Mouse (Mus musculus) spleen, adult 12 weeks (tissue): ENCODE data around the gene Ddx6.

Experiments used
- DNase-seq: peaks from one replicate; pipeline ENCODE4 v3.0.0; 2022; ENCODE audit warnings: low spot score

Ddx6 gene

GRCm38 (mm10) chr9:44641616-44642015, 36.9 kb downstream of the Ddx6 start:
- no peak for DNase-seq

- no peak for DNase-seq
These were observed 38.4 kb downstream of the Ddx6 start for GRCm38 (mm10) chr9:44643103-44643502.

GRCm38 (mm10) chr9:44644186-44644585, 39.5 kb downstream of the Ddx6 start:
- DNase-seq = no peak

DNA sequence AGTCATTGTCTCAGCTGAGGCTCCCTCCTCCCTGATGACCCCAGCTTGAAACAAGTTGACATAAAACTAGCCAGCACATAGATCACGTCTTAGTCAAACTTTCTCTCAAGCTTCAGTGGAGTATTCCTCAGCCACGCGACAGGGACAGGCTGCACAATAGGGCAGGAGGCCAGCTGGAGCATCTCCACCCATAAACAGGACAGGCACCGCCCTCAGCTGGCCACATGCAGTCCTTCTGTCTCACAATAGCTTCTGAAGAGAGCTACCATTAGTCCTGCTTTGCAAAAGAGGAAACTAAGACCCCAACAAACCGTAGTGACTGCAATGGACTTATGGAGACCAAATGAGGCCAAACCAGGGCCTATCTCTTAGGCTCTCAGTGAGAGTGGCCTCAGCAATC, 40.8 kb downstream of the Ddx6 start:
- no peak for DNase-seq

GRCm38 (mm10) chr9:44645924-44646323, 41.2 kb downstream of the Ddx6 start:
- peak; percentile 52 for DNase-seq

GRCm38 (mm10) chr9:44646366-44646765, 41.7 kb downstream of the Ddx6 start:
- no peak for DNase-seq

DNA sequence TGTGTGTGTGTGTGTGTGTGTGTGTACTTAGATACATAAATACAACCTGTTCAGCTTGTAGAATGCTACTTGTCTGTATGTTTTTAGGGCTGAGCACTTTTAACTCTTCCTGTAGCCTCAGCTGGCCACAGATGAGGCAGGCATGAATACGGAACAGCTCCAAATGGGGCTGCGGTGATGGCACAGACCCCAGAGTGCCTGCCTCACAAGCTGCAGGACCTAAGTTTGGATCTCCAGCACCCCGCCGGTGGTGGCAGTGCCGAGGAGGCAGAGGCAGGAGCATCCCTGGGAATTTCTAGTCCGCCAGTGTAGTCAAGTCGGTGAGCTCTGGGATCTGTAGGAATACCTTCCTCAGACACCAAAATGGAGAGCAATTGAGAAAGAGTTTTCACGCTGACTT, 42.3 kb downstream of the Ddx6 start:
- no peak for DNase-seq

DNA sequence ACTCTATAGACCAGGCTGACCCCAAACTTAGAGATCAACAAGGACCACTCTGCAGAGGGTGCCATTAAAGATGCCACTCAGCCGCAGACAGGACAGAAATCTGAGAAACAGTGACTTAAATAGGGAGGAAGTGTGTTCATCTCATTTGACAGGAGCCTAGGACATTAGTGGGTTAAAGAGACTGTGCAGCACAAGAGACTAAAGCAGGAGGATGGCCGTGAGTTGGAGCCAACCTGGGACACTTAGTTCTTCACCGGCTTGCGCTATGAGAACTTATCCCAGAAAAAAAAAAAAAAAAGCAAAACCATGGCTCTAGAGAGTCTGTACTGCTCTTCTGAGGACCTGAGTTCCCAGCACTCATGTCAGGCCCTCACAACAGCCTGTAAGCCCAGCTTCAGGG, 43.0 kb downstream of the Ddx6 start:
- no peak for DNase-seq

- no peak for DNase-seq
These were observed 44.2 kb downstream of the Ddx6 start for GRCm38 (mm10) chr9:44648881-44649281.

DNA sequence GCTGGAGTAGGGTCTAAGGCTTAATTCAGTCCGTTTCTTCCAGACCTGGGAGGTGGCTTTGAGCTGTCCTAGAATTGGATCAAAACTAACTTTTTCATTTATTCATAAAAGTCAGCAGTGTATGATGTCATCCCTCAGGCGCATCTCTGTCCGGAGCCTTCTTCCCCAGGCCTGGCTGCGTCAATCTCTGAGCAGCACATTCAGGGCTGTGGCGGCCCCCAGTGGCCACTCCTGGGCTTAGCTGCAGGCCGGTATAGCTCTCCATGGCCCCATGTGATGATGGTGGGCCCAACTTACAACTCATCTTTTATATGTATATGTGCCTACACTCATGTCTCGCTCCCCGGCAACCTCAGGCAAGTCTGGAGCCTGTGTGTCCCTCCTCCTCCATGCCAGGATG, 47.3 kb downstream of the Ddx6 start:
- DNase-seq = peak; percentile 46

DNA sequence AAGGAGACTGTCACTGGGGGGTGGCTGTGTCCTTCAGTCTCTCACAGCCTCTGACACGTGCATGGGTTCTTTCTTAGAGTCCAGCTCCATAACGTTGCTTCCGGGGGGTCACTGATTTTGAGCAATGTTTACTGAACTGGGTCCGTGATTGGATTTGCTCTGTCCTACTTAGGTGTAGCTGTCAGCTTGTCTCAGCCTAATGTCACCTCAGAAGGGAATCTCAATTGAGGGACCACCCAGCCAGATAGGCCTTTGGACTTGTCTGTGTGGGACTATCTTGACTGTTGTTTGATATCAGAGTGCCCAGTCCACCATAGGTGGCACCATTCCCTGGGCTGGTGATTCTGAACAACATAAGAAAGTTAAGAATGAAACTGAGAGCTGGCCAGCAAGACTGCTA, 49.2 kb downstream of the Ddx6 start:
- no peak for DNase-seq

GRCm38 (mm10) chr9:44655098-44656066, 50.7 kb downstream of the Ddx6 start:
- peak; percentile 46 for DNase-seq

- no peak for DNase-seq
These were observed 59.0 kb downstream of the Ddx6 start for GRCm38 (mm10) chr9:44663706-44664105.

GRCm38 (mm10) chr9:44671416-44671815, 66.7 kb downstream of the Ddx6 start:
- no peak for DNase-seq

DNA sequence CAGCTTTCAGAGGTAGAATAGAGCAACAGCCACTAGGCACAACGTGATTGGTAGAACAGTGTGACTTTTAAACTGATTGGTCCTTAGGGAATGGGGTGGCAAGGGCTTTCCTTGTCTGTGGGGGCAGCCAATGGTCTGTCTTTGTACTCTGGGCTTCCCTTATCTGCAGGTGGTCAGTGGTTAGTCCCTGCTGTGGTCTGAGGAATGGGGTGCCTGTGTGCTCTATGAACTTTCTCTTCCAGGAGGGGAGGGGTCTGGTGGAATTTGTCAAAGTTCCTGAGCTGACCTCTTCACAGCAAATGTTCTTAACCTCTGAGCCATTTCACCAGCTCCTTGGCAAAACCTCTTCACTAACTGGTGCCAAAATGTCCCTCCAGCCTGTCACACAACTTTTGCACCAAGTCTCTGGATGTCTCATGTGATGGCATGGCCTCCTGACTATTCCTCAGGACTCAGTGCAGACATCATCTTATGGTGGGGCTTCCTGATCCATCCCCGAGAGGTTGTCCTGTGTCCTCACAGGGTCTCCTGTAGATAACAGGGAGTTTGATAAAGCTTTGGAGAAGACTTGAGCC, 67.7 kb downstream of the Ddx6 start:
- DNase-seq = no peak

GRCm38 (mm10) chr9:44673005-44673404, 68.3 kb downstream of the Ddx6 start, which contains the start of gene Treh:
TSS of gene Treh (plus strand) at chr9:44673233.
- no peak for DNase-seq

DNA sequence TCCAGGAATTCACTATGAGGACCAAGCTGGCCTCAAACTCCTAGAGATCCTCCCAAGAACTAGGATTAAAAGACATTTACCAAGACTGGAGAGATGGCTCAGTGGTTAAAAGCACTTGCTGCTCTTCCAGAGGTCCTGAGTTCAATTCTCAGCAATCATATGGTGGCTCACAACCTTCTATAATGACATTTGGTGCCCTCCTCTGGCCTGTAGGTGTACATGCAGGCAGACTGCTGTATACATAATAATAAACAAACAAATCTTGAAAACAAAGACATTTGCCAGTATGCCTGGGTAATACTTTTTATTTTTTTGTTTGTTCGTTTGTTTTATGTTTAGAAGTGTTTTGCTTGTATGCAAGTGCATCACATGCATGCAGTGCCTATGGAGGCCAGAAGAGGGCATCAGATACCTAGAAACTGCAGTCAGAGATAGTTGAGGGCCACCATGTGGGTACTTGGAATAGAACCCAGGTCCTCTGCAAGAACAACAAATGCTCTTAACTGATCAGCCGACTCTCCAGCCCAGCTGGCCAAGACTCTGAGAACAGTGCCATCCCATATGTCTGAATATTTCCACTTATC, 73.7 kb downstream of the Ddx6 start:
- DNase-seq = no peak

- no peak for DNase-seq
These were observed 74.9 kb downstream of the Ddx6 start for GRCm38 (mm10) chr9:44679565-44679964.

GRCm38 (mm10) chr9:44683046-44683445, 78.4 kb downstream of the Ddx6 start:
- DNase-seq = no peak

GRCm38 (mm10) chr9:44685346-44686330, 80.9 kb downstream of the Ddx6 start:
- DNase-seq = peak; percentile 53

DNA sequence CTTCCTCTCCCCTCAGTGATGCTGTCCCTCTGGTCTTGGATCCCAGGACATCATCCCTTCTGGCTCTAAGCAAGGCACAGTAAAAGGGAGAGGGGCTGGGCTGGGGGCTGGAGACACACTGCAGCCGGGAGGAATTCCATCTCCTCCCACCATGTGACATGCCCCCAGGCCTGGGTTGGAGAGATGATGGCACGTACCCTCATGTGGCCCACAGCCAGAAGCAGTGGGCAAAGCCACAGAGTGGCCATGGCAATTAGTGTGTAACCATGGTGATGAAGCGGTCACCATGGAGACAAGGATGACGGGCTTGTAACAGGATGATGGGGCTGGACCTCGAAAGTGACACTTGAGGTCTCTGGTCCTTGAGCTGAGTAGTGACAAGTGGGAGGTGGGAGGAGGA, 81.9 kb downstream of the Ddx6 start:
- no peak for DNase-seq

GRCm38 (mm10) chr9:44688013-44688412, 83.3 kb downstream of the Ddx6 start:
- DNase-seq = no peak
